Mouse (Mus musculus) forebrain, embryonic 16.5 days (tissue): ENCODE measurements at regions not wholly inside any gene's neighbourhood (a gene's known extent, or its start where the extent isn't known, plus 50 kb on each side); places are given as distances from the start of the nearest gene placed in this dataset.

Source experiments
- ATAC-seq: fragments of 200-750 bp; cut with Nextera tagmentation; 2 replicates; pipeline ENCODE4 v1.8.0; 2017; ENCODE audit warnings: mild to moderate bottlenecking, moderate library complexity
- H3K27ac ChIP-seq: fragments of 300-500 bp; sonication (generic); 2 replicates; pipeline ENCODE4 v1.5.1; 2014; ENCODE audit warnings: low read length, control low read depth
- H3K27me3 ChIP-seq: fragments of 300-500 bp; sonication (generic); replicated peaks from 2 replicates; pipeline ENCODE4 v1.6.1; 2014; ENCODE audit warnings: low read length; ENCODE audit not compliant: control insufficient read depth, insufficient read depth
- H3K36me3 ChIP-seq: fragments of 300-500 bp; sonication (generic); 2 replicates; pipeline ENCODE4 v1.6.1; 2014; ENCODE audit not compliant: control insufficient read depth, insufficient read depth
- H3K4me1 ChIP-seq: fragments of 300-500 bp; sonication (generic); replicated peaks from 2 replicates; pipeline ENCODE4 v1.6.1; 2014; ENCODE audit warnings: low read length; ENCODE audit not compliant: control insufficient read depth, insufficient read depth
- H3K4me2 ChIP-seq: fragments of 300-500 bp; sonication (generic); 2 replicates; pipeline ENCODE4 v1.6.1; 2014; ENCODE audit warnings: mild to moderate bottlenecking, low read length, control low read depth
- H3K4me3 ChIP-seq: fragments of 300-500 bp; sonication (generic); replicated peaks from 2 replicates; pipeline ENCODE4 v1.5.1; 2014; ENCODE audit warnings: mild to moderate bottlenecking, low read length, control low read depth
- H3K9ac ChIP-seq: fragments of 300-500 bp; sonication (generic); replicated peaks from 2 replicates; pipeline ENCODE4 v1.6.1; 2014; ENCODE audit warnings: low read depth, low read length, control low read depth
- H3K9me3 ChIP-seq: fragments of 300-500 bp; sonication (generic); 2 replicates; pipeline ENCODE4 v1.6.1; 2016; ENCODE audit warnings: low read length; ENCODE audit not compliant: control insufficient read depth
- WGBS: fragments of 180-500 bp; shearing (Covaris S2); extraction: QIAGEN DNeasy Blood & Tissue Kit; methylation state at CpG from one replicate; pipeline ENCODE4 v1.1.7; 2014; 5-methylcytosine and 5-hydroxymethylcytosine counted together

- Histone ChIP-seq H3K36me3 (no peaks in the 10 kb centered on the region), H3K9me3 (no peaks in the 10 kb centered on the region), H3K4me3 (no peak overlapping the region), H3K4me1 (no peaks in the 10 kb centered on the region), H3K9ac (no peak overlapping the region), H3K4me2 (no peak overlapping the region), H3K27me3 (no peaks in the 10 kb centered on the region), H3K27ac (no peak overlapping the region)
- WGBS, result 97% methylated on average over 2 of the region's 2 CpGs
- ATAC-seq, result no peak
Observed at GRCm38 (mm10) chr8:65280390-65280789, 151.0 kb upstream of the BC030870 start.
